Mouse (Mus musculus) layer of hippocampus, postnatal 25 days (tissue): ENCODE measurements around the gene Gm47985. TPM values are rescaled to one million over a fixed set of nuclear protein-coding genes. Genes with fewer than 3 reads are reported as not detected.
"Not testable (repeated sequence)": the region's sequence is repeated elsewhere in the genome, so short reads cannot be mapped to it uniquely, and the experiment has no call there.

Source experiments
- DNase-seq, 2 experiments: peaks; one replicate each; pipeline ENCODE4 v3.0.0; 2022; ENCODE audit warnings: mixed read lengths in 2 of 2, low spot score in 1 of 2; ENCODE audit errors: extremely low spot score in 1 of 2
- total RNA-seq, 2 experiments: library from RNA; stranded (reverse); gene quantifications; 2 replicates each; pipeline ENCODE4 v1.2.3; 2021

The Gm47985 gene
- total RNA-seq, 2 experiments from 2014 or later: not detected

- no peak for DNase-seq
Observed at GRCm38 (mm10) chr1:151177030-151177936, 5.1 kb upstream of the Gm47985 start.

GRCm38 (mm10) chr1:151177937-151178271 is 4.4 kb upstream of the Gm47985 start:
- DNase-seq: no peak

GRCm38 (mm10) chr1:151178505-151179083 is 3.7 kb upstream of the Gm47985 start:
- DNase-seq: no peak

- DNase-seq: no peak
Observed at GRCm38 (mm10) chr1:151180167-151180566, 2.2 kb upstream of the Gm47985 start.

GRCm38 (mm10) chr1:151186186-151186585 is 3.8 kb downstream of the Gm47985 start:
- DNase-seq: not testable (repeated sequence)

- not testable (repeated sequence) for DNase-seq
Observed at GRCm38 (mm10) chr1:151186879-151187424, 4.6 kb downstream of the Gm47985 start.

- DNase-seq: no peak
Observed at GRCm38 (mm10) chr1:151188469-151188868, 6.1 kb downstream of the Gm47985 start.

- not testable (repeated sequence) for DNase-seq
Observed at GRCm38 (mm10) chr1:151192075-151192474, 9.7 kb downstream of the Gm47985 start, which contains the start of gene Gm8947. Gene Gm8947 (plus strand): TSS chr1:151192376.

GRCm38 (mm10) chr1:151192739-151193138 is 10.4 kb downstream of the Gm47985 start:
- DNase-seq: not testable (repeated sequence)

GRCm38 (mm10) chr1:151195986-151196385 is 13.6 kb downstream of the Gm47985 start:
- not testable (repeated sequence) for DNase-seq

- DNase-seq: not testable (repeated sequence)
Observed at GRCm38 (mm10) chr1:151196690-151197089, 14.4 kb downstream of the Gm47985 start.

GRCm38 (mm10) chr1:151198120-151198519 is 15.8 kb downstream of the Gm47985 start, which contains the start of gene Gm47995:
Gene Gm47995 (plus strand): TSS chr1:151198448.
- not testable (repeated sequence) for DNase-seq

- not testable (repeated sequence) for DNase-seq
Observed at GRCm38 (mm10) chr1:151200620-151201019, 18.3 kb downstream of the Gm47985 start.

- not testable (repeated sequence) for DNase-seq
Observed at GRCm38 (mm10) chr1:151202771-151203170, 20.4 kb downstream of the Gm47985 start.

GRCm38 (mm10) chr1:151203818-151204217 is 21.5 kb downstream of the Gm47985 start, which contains the start of gene 3110040M04Rik:
Gene 3110040M04Rik (plus strand): TSS chr1:151204121.
- DNase-seq: not testable (repeated sequence)

- DNase-seq: not testable (repeated sequence)
Observed at GRCm38 (mm10) chr1:151208493-151208892, 26.2 kb downstream of the Gm47985 start.

GRCm38 (mm10) chr1:151208944-151209343 is 26.6 kb downstream of the Gm47985 start:
- not testable (repeated sequence) for DNase-seq

- not testable (repeated sequence) for DNase-seq
Observed at GRCm38 (mm10) chr1:151209824-151210355, 27.6 kb downstream of the Gm47985 start, which contains the start of gene Gm47996. Gene Gm47996 (plus strand): TSS chr1:151210131.

- not testable (repeated sequence) for DNase-seq
Observed at GRCm38 (mm10) chr1:151211666-151212065, 29.3 kb downstream of the Gm47985 start.

GRCm38 (mm10) chr1:151214862-151215261 is 32.5 kb downstream of the Gm47985 start:
- DNase-seq: no peak

GRCm38 (mm10) chr1:151215985-151216384 is 33.6 kb downstream of the Gm47985 start:
- no peak for DNase-seq
